Mouse (Mus musculus) right cerebral cortex, postnatal 4 days (tissue): ENCODE data around the gene Ces2f.
"Not testable (repeated sequence)": the region's sequence is repeated elsewhere in the genome, so short reads cannot be mapped to it uniquely, and the experiment has no call there.

ENCODE experiments used
- DNase-seq: peaks from one replicate; pipeline ENCODE4 v3.0.0-alpha.2; 2022

Ces2f gene

DNA sequence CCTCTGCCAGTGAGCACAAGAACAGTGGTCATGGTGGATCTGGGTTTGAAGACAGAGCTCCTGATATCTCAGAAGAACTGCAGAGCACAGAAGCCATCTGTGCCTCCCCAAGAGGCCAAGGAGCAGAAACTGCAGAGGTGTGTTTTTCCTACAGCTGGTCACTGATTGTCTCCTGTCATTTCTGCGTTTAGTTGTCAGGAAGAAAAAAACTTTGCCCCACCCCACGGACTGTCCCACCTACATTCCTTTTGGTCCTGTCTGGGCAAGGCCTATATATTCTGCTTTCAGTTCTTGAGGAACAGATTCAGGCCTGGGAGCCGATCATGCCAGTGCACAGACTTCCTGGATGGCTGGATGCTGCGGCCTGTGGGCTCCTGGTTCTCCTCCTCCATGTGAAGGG, at the start of gene Ces2f:
TSS of gene Ces2f (plus strand) at position 301 of the 400 bp plus-strand sequence.
- no peak for DNase-seq

DNA sequence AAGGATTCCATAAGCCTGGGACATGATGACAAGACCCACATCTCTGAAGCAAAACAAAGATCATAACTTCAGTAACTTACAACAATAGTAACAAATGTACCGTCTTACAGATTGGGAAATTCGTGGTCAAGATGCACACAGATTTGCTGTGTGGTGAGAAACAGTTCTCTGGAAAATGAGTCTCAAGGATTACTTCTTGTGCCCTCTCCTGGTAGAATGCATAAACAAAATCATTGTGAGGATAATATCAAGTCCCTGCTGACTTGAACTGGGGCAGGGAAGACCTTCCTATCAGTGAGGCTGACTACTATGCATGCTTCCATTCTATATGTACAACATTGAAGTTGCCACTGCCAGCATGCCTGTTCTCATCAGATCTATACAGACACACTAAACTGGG, 45.4 kb upstream of the Ces2f start:
- no peak for DNase-seq

DNA sequence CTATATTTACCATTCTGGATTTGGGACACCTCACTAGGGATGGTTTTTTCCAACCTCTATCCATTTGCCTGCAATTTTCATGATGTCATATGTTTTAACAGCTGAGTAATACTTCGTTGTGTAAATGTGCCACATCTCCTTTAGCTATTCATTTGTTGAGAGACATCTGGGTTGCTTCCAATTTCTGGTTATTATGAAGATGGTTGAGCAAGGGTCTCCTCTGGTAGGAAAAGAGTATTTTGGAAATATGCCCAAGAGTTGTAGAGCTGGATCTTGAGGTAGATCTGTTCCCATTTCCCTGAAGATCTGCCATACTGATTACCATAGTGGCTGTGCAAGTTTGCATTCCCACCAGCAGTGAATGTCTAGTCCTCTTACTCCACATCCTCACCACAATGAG, 40.0 kb upstream of the Ces2f start:
- no peak for DNase-seq

DNA sequence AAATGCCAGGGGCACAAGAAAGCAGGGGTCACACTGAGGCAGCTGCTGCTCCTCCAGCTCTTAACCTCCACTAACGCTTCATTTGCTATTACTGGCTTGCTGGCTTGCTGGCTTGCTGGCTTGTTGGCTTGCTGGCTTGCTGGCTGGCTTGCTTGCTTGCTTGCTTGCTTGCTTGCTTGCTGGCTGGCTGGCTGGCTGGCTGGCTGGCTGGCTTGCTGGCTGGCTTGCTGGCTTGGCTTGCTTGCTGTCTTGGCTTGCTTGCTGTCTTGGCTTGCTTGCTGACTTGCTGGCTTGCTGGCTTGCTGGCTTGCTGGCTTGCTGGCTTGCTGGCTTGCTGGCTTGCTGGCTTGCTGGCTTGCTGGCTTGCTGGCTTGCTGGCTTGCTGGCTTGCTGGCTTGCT, 38.1 kb upstream of the Ces2f start:
- DNase-seq: peak; percentile 29

DNA sequence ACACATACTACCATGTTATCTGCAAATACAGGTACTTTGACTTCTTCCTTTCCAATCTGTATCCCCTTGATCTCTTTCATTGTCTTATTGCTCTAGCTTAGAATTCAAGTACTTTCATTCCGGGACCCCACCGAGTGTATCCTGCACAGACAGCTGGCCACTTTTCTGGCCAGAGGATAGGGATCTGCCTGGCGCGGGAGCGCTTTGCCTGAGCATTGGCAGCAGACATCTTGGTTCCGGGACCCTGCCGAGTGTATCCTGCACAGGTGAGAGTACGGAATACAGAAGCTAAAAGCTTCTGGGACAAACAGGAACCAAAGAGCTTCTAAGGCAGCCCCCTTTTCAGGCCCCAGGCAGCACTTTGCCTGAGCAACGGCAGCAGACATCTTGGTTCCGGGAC, 37.5 kb upstream of the Ces2f start:
- not testable (repeated sequence) for DNase-seq

DNA sequence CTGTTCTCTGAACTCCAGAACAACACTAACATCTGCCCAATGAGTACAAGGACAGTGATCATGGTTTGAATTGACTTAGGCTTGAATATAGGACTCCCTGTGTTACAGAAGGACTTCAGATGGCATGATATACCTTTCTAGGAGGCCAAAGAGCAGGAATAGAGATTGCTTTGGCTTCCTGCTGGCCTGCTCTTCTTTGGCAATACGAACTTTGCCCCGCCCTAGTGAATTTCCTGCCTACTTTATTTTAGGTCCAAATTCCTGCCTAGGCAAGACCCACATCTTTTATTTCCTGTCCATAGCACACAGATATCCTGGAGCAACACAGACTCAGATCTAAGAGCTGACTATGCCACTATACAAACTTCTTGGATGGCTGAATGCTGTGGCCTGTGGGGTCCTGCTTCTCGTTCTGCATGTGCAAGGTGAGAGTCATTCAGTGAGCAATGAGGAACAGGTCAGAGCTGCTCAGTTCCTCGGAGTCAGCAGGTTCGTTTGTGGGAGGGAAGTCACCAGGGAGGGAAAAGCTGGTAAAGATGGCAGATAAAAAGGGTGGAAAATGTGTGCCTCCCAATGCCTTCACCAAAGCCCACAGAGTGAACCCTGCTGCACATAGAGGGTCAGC, 21.1 kb upstream of the Ces2f start, which contains the start of gene Ces2e:
TSS of gene Ces2e (plus strand) at position 289 of the 625 bp plus-strand sequence.
- DNase-seq: no peak

DNA sequence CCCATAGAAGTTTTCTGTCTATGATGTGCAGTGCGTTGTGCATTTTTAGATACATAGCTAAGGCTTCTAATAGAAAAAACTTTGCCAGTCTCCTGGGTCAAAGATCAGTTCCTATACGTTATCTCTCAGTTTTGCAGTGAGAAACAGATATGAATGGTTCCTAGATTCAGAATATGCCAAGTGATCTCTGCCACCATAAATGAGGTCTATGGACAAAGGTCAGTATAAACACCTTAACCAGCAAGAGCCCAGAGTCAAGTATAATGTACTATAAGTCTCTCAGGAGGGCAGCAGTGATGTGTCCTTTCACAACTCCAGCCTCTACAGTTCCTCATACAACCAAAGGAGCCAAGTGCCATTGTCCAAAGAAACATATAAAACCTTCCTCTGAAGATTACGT, 19.9 kb upstream of the Ces2f start:
- no peak for DNase-seq

DNA sequence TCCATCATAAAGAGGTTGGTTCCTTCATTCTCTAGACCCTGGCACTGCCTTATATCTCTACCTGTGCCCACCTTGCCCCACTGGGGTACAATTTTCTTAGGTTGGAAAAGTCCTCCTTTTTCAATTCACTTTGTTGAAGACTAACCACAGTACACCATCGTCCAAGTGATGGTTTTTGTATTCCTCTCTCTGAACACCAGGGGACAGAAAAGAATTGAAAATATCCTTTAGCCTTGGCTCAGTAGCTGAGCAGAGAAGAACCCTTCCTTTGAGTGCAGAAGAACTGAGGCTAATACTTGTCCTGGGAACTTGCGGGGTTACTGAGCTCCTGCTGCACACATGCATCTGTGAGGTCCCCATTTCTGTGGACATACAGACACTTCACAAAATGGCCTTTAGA, 2.5 kb upstream of the Ces2f start:
- no peak for DNase-seq

DNA sequence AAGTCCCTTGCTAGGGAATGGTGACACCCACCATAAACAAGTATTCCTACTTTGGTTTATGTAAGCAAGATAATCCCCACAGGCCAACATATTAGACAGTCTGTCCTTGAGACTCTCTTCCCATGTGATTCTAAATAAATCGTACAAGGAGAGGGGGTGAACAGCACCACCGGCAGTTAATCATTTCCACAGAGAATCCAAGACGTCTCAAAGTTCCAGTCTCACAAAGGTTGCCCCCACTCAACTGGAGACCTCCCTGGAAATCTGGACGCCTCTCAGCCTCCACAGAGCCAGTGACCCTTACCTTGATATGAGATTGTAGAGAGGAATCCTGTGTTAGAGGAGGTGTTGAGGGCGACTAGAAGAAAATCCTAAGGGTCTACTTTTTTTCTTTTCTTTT, 1.9 kb downstream of the Ces2f start:
- no peak for DNase-seq

DNA sequence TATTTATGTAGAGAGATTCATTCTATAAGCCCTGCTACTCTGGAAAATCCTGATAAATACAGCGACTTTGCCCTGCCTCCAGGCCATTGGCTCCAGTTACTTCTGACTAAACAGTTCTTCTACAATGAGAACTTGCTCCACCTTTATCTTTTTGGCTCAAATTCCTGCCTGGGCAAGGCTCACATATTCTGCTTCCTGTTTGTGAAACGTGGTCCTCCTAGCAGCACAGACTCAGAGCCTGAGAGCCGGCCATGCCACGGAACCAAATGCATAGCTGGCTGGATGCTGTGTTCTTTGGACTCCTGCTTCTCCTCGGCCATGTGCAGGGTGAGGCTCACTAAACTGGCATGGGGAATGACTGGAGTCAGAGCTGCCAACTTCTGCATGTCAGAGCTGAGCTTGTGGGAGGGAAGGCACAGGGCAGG, 14.4 kb downstream of the Ces2f start, which contains the start of gene Ces2g:
TSS of gene Ces2g (plus strand) at position 182 of the 425 bp plus-strand sequence.
- no peak for DNase-seq

DNA sequence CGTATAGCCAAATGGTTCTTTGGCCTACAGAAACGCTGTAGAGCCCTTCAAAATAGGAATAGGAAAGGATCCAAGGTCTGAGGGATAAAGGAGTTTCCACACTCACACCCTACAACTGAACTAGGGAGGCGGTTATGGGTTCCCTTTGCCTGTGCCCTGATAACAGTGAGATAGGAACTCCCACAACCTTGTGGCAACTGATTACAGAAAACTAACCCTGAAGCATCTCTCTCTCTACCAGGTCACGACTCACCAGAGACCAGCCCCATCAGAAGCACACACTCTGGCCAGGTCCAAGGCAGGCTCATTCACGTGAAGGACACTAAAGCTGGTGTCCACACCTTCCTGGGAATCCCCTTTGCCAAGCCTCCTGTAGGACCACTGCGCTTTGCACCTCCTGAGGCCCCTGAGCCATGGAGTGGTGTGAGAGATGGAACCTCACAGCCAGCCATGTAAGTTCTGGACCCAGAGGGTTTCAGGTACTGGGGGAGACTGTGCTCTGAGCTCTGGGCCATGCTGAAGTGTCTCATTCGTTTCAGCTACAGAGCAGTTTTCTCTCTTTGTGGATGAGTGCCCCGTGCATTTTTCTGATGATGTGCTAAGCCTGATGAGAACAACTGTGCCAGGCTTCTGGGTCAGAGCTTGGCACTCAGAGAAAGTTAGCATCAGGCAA, 15.2 kb downstream of the Ces2f start:
- DNase-seq: no peak

DNA sequence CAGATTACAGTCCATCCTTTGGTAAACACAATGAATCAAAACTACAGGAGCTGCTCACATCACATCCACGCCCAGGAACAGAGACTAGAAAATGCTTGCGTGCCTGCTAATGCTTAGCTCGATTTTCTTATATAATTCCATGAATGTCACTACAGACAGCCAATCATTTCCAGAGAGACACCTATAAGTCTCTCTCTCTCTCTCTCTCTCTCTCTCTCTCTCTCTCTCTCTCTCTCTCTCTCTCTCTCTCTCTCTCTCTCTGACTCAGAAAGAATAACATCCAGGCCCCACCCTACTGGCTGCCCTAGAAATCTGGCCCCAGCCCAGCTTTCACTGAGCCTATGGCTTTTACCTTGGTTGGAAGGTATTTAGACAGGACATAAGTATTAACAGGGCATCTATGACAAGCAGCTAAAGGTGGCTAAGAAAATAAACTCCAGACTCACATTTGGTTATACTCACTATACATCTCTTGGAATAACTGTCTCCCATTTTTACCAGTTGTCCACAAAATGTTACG, 16.3 kb downstream of the Ces2f start:
- no peak for DNase-seq

DNA sequence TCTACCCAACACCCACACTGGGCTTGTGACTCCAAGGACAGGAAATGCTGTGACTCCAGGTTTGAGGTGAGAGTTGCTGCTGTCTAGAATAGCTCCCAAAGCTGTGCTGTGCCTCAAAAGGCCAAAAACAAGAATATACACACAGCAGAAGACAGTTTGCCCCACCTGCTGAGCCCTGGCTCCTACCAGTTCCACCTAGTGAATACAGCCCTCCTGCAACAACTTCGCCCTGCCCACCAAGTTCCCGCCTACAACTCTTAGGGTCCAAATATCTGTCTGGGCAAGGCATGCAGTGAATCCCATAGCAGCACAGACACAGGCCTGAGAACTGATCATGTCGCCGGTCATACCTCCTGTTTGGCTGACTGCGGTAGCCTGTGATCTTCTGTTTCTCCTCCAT, 37.0 kb downstream of the Ces2f start:
- DNase-seq: no peak

DNA sequence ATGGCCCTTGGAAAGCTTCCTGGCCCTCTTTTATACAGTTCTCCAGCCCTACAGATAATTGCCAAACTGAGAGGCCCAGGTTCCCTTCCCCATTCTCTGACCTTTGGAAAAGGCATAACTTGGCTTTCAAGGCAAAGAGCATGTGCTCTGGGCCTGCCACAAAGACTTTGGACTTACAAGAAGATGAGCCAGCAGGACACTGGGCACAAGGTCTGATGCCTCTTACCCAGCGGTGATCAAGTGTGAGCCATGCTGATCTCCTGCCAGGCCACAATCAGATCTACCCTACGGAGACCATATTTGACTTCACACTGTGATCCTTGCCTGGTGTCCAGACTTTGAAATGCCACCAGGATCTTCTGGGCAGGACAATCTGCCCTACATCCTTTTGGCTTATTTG, 37.8 kb downstream of the Ces2f start:
- DNase-seq: no peak

DNA sequence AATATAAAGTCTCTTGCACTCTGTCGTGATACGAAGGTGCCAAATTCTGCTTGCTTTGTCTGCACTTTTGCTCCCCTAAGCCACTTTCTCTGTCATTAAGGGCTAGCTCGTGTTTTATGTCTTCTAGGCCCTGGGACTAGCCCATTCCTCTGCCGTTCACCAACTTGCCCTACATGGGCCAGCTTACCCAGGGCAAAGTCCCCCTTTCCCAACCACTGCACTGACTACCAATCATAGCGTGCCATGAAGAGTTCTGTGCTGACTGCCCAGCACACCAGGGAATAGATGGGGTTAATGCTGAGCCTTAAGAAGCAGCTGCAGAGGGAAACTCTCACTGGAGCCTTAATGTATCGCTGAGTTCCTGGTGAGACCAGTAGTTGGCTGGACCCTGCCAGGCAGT, 51.0 kb downstream of the Ces2f start:
- no peak for DNase-seq

DNA sequence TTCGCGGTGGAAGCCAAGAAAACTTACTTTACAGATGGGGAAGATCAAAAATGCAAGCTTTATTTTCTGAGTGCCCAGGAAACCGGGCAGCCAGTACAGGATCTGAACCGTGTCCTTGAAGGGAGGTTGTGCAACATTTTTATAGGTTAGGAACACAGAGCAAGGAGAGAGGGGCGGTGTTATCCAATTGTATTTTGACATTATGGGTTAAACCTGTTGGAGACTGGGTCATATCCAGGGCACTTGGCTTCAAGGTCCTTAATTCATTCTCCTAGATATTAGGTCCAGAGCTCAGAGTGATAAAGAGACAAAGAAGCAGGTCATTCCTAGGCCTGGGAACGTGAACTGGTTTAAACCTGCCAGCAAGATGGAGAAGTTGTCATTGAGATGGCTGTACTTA, 52.0 kb downstream of the Ces2f start:
- no peak for DNase-seq

DNA sequence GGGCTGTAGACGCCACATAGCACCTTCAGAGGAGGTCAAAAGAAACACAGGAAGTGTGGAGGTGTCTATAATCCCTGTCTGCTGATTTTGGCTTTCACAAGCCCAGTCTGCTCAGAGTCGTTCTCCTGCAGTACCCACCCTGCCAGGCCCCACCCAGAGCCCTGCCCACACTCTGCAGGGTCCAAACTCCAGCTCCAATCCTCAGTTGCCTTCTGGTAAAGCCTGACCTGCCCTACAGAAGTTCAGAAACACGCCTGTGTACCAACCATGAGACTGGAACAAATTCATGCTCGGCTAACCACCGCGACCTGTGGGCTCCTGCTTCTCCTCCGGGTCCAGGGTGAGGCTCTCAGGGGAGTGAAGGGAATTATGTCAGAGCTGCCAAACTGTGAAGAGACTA, 53.4 kb downstream of the Ces2f start, which contains the start of gene Ces2h:
TSS of gene Ces2h (plus strand) at position 268 of the 400 bp plus-strand sequence.
- DNase-seq: no peak
